Mouse (Mus musculus): ENCODE data around the gene Idh3g. TPM values are rescaled to one million over a fixed set of nuclear protein-coding genes. Genes with fewer than 3 reads are reported as not detected.

Idh3g gene
- 170 TPM in 2 replicates for polyA plus RNA-seq (2012; rRNA removed)

DNA sequence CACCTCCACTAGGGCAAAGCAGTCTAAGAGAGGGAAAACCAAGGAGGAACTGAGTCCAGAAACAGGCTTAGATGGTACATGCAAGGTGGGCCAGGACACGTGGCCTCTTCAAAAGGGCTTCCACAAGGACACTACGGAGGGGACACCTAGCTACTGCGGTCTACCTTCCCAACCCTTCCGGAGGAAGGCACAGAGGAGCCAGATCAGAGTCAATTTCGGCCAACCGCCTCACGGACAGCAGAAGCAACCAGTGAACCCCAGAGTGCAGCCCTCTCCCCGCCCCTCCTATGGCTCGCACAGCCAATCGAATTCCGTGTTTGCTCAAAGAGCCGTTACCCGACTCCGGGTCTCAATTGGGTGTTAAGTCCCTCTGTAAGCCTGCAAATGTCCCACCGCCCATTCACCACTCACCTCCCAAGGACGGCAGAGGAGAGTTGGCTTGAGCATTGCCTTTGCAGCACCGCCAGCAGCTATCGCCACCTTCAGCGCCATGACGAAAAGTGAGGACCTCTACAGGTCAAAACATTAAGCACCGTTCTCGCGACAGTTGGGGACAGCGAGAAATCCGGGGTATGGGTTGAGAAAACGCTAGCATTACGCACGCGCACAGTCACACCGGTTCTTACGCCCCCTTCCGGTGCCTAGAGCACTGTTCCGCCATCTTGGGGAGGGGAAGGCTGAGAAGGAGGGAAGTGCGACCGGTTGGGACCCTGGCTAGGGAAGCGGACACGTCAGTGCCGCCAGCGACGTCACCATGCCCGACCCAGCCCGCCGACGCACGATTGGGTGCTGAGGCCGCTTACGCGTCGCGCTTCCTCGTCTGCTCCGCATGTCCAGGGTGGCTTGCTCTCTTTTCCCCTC lies at the start of gene Idh3g, which contains the start of gene Ssr4:
TSS of gene Idh3g (minus strand) at position 534 of the 861 bp plus-strand sequence.
TSS of gene Ssr4 (plus strand) at position 665 of the 861 bp plus-strand sequence.
- Histone ChIP-seq H3K4me1 (ENCODE audit: control insufficient read depth, insufficient read depth, insufficient read length) (peaks cover 9% of the 10 kb centered on the region; the same call in 1 of the 2 replicates), H3K4me3 (ENCODE audit: extremely low read depth, insufficient read depth, insufficient read length) (peak within 1 kb of the TSS; percentile 98), H3K27ac (ENCODE audit: insufficient read depth, low read length) (peak within 1 kb of the TSS; percentile 98), H3K36me3 (ENCODE audit: control insufficient read depth, insufficient read depth, low read length) (peaks cover 8% of the 10 kb centered on the region), H3K27me3 (ENCODE audit: control insufficient read depth, insufficient read depth, low read length) (no peaks in the 10 kb centered on the region)
- WGBS = 30% methylated on average over 52 of the region's 52 CpGs
- TF ChIP-seq POLR2A (IDR thresholded peaks at IDR 0.05; ENCODE audit: low read depth, low read length) = peak; percentile 37
- TF ChIP-seq CTCF (IDR thresholded peaks at IDR 0.05; ENCODE audit: extremely low read depth, insufficient read depth, insufficient read length, insufficient replicate concordance) = no peak
- DNase-seq (ENCODE audit: low read depth in 1 of 2, low spot score in 2 of 2) = peak; percentile 89 to 93

GRCm38 (mm10) chrX:73835731-73836130 lies 49.0 kb upstream of the Idh3g start:
- Histone ChIP-seq H3K36me3 (ENCODE audit: control insufficient read depth, insufficient read depth, low read length) (no peaks in the 10 kb centered on the region), H3K27ac (ENCODE audit: insufficient read depth, low read length) (no peak overlapping the region), H3K4me1 (ENCODE audit: control insufficient read depth, insufficient read depth, insufficient read length) (no peaks in the 10 kb centered on the region), H3K27me3 (ENCODE audit: control insufficient read depth, insufficient read depth, low read length) (no peaks in the 10 kb centered on the region), H3K4me3 (ENCODE audit: extremely low read depth, insufficient read depth, insufficient read length) (no peak overlapping the region)
- no peak for TF ChIP-seq POLR2A (IDR thresholded peaks at IDR 0.05; ENCODE audit: low read depth, low read length)
- TF ChIP-seq CTCF (IDR thresholded peaks at IDR 0.05; ENCODE audit: extremely low read depth, insufficient read depth, insufficient read length, insufficient replicate concordance) = no peak
- DNase-seq (ENCODE audit: low read depth in 1 of 2, low spot score in 2 of 2) = no peak
- 86% methylated on average over 1 of the region's 1 CpGs for WGBS

GRCm38 (mm10) chrX:73824185-73825151 lies 37.8 kb upstream of the Idh3g start, which contains the start of gene Pdzd4:
Gene Pdzd4, minus strand, starts transcription at chrX:73824969.
- peak in 1 of 2 experiments; percentile 12 for DNase-seq (ENCODE audit: low read depth in 1 of 2, low spot score in 2 of 2)
- H3K4me1 ChIP-seq (ENCODE audit: control insufficient read depth, insufficient read depth, insufficient read length) = peaks cover 2% of the 10 kb centered on the region; the same call in 1 of the 2 replicates
- no peaks in the 10 kb centered on the region for H3K36me3 ChIP-seq (ENCODE audit: control insufficient read depth, insufficient read depth, low read length)
- WGBS = 23% methylated on average over 74 of the region's 84 CpGs
- no peak within 1 kb of the TSS for H3K27ac ChIP-seq (ENCODE audit: insufficient read depth, low read length)
- peak within 1 kb of the TSS; percentile 58; the same call in 1 of the 2 replicates for H3K4me3 ChIP-seq (ENCODE audit: extremely low read depth, insufficient read depth, insufficient read length)
- peaks cover 2% of the 10 kb centered on the region; the same call in 1 of the 2 replicates for H3K27me3 ChIP-seq (ENCODE audit: control insufficient read depth, insufficient read depth, low read length)
- TF ChIP-seq POLR2A (IDR thresholded peaks at IDR 0.05; ENCODE audit: low read depth, low read length) (no peak), CTCF (IDR thresholded peaks at IDR 0.05; ENCODE audit: extremely low read depth, insufficient read depth, insufficient read length, insufficient replicate concordance) (no peak)

DNA sequence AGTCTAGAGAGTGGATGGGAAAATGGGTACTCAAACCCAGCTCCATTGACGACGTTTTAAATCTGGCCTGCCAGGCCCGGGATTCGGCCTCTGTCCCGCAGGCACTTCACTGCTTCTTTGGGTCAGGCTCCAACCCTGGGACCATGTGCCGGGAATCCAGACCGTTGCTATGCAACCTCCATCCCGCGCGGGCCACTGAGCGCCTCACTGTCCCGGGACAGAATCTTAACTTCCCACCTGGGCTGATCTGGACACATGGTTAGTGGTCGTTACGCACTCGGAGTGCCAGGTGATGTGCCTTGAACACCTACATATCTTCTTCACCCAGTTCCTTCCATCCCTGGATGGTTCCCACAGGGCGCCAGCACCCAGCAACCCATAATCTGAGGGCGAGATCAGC lies 37.0 kb upstream of the Idh3g start:
- 57% methylated on average over 17 of the region's 17 CpGs for WGBS

DNA sequence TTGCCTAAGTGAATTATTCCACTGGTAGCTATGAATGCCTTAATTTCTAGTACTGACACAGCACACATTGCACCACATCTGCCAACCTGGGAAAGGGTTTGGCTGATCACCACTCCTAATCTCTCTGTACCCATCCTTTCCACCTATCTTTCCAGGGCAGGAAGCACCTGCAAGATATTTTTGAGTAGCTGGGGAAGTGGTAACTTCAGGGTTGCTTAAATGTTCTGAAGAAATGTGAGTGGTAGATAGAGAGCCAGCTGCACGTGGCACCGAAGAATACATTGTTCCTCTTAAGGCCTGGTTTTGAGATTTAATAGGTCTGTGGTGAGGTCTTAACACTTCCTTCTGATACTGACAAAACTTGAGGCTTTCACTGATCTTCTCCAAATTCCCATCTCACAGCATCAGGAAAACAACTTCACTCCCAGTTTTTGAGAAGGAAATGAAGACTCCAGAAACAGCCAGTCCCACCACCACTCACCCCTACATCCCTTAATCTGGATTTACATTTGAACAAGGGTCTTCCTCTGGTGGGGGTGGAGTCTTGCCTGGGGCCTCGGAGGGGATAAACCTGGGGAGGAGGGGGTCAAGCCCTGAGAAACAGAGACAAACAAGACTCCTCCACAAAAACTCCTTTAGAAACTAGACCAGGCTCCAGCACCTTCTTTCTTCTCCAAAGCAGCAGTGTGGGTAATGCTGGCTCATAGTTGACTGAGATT lies 30.1 kb upstream of the Idh3g start:
- no peaks in the 10 kb centered on the region for H3K27me3 ChIP-seq (ENCODE audit: control insufficient read depth, insufficient read depth, low read length)
- WGBS = 26% methylated on average over 3 of the region's 3 CpGs
- H3K27ac ChIP-seq (ENCODE audit: insufficient read depth, low read length) = no peak overlapping the region
- DNase-seq (ENCODE audit: low read depth in 1 of 2, low spot score in 2 of 2) = no peak
- TF ChIP-seq CTCF (IDR thresholded peaks at IDR 0.05; ENCODE audit: extremely low read depth, insufficient read depth, insufficient read length, insufficient replicate concordance) = no peak
- no peak for TF ChIP-seq POLR2A (IDR thresholded peaks at IDR 0.05; ENCODE audit: low read depth, low read length)
- no peaks in the 10 kb centered on the region for H3K36me3 ChIP-seq (ENCODE audit: control insufficient read depth, insufficient read depth, low read length)
- H3K4me1 ChIP-seq (ENCODE audit: control insufficient read depth, insufficient read depth, insufficient read length) = no peaks in the 10 kb centered on the region; the same call in 1 of the 2 replicates
- H3K4me3 ChIP-seq (ENCODE audit: extremely low read depth, insufficient read depth, insufficient read length) = no peak overlapping the region

More for the DNA sequence above, 37.0 kb upstream of the Idh3g start:
- peaks cover 2% of the 10 kb centered on the region; the same call in 1 of the 2 replicates for H3K27me3 ChIP-seq (ENCODE audit: control insufficient read depth, insufficient read depth, low read length)
- no peak overlapping the region for H3K4me3 ChIP-seq (ENCODE audit: extremely low read depth, insufficient read depth, insufficient read length)
- H3K4me1 ChIP-seq (ENCODE audit: control insufficient read depth, insufficient read depth, insufficient read length) = peaks cover 2% of the 10 kb centered on the region; the same call in 1 of the 2 replicates
- no peak for DNase-seq (ENCODE audit: low read depth in 1 of 2, low spot score in 2 of 2)
- no peak overlapping the region for H3K27ac ChIP-seq (ENCODE audit: insufficient read depth, low read length)
- no peak for TF ChIP-seq POLR2A (IDR thresholded peaks at IDR 0.05; ENCODE audit: low read depth, low read length)
- no peak for TF ChIP-seq CTCF (IDR thresholded peaks at IDR 0.05; ENCODE audit: extremely low read depth, insufficient read depth, insufficient read length, insufficient replicate concordance)
- H3K36me3 ChIP-seq (ENCODE audit: control insufficient read depth, insufficient read depth, low read length) = no peaks in the 10 kb centered on the region

DNA sequence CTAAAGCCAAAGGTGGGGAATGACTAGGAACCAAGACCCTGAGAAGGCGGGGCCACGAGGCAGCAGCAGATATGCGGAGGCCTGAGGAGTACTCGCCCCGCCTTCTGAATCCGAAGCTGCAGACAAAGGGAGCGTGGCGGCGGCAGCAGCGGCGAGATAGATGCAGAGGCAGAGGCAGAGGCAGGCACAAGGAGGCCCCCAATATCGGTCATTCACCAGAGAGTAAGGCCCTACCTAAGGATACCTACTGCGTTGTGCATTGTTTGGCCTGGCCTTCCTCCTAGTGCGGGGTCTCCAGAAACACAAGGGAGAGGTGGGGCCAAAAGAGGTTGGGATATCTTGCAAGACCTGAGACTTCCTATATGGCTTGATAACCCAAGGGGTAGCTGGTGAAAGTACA lies 28.4 kb upstream of the Idh3g start:
- 50% methylated on average over 14 of the region's 14 CpGs for WGBS
- Histone ChIP-seq H3K4me1 (ENCODE audit: control insufficient read depth, insufficient read depth, insufficient read length) (no peaks in the 10 kb centered on the region; the same call in 1 of the 2 replicates), H3K36me3 (ENCODE audit: control insufficient read depth, insufficient read depth, low read length) (no peaks in the 10 kb centered on the region), H3K27me3 (ENCODE audit: control insufficient read depth, insufficient read depth, low read length) (no peaks in the 10 kb centered on the region), H3K4me3 (ENCODE audit: extremely low read depth, insufficient read depth, insufficient read length) (no peak overlapping the region), H3K27ac (ENCODE audit: insufficient read depth, low read length) (no peak overlapping the region)
- TF ChIP-seq CTCF (IDR thresholded peaks at IDR 0.05; ENCODE audit: extremely low read depth, insufficient read depth, insufficient read length, insufficient replicate concordance) (no peak), POLR2A (IDR thresholded peaks at IDR 0.05; ENCODE audit: low read depth, low read length) (no peak)
- DNase-seq (ENCODE audit: low read depth in 1 of 2, low spot score in 2 of 2) = no peak
